Mouse (Mus musculus): Measurements from ENCODE around the gene Nfia.

DNA sequence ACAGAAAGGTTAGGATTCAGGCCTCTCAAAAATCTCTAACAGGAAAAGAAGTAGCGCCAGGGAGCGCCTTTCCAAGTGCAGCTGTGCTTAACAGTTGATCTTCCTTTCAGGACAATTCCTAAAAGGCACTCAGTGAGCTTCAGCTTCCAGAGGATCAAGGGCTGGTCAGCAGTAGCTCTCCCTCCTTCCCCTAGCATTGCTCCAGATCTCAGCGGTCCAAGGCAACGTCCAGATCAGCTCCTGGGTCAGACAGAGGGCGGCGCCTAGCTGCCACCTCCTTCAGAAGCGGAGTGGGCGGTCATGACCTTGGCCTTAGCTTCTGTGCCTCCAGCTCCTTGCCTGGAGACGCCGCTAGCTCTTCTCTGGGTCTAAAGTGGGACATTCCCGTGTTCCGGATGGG lies 18.3 kb upstream of the Nfia start:
- TF ChIP-seq CTCF (IDR thresholded peaks at IDR 0.05; ENCODE audit: insufficient read depth, low read depth, low read length) (no peak), POLR2A (IDR thresholded peaks at IDR 0.05; ENCODE audit: insufficient read depth, low read depth, low read length) (no peak)
